Mouse (Mus musculus): ENCODE results near the gene Eif4enif1.
"Not testable (repeated sequence)": the region's sequence is repeated elsewhere in the genome, so short reads cannot be mapped to it uniquely, and the experiment has no call there.

Eif4enif1 gene

GRCm38 (mm10) chr11:3182707-3183106, 19.5 kb upstream of the Eif4enif1 start:
- not testable (repeated sequence) for DNase-seq

GRCm38 (mm10) chr11:3193363-3193762, 8.8 kb upstream of the Eif4enif1 start, which contains the start of gene Sfi1:
Sfi1 (minus strand) TSS chr11:3193463.
- no peak for DNase-seq

- DNase-seq, result not testable (repeated sequence)
Measured at GRCm38 (mm10) chr11:3200636-3201035, 1.6 kb upstream of the Eif4enif1 start.

- DNase-seq, result no peak
Measured at GRCm38 (mm10) chr11:3201326-3202230, 614 bp upstream of the Eif4enif1 start.

- peak; percentile 71 for DNase-seq
Measured at GRCm38 (mm10) chr11:3202781-3203441, 719 bp downstream of the Eif4enif1 start.

- no peak for DNase-seq
Measured at GRCm38 (mm10) chr11:3203771-3204170, 1.6 kb downstream of the Eif4enif1 start.

GRCm38 (mm10) chr11:3205207-3205606, 3.0 kb downstream of the Eif4enif1 start:
- no peak for DNase-seq

GRCm38 (mm10) chr11:3206783-3207182, 4.6 kb downstream of the Eif4enif1 start:
- no peak for DNase-seq

- no peak for DNase-seq
Measured at GRCm38 (mm10) chr11:3212526-3212925, 10.3 kb downstream of the Eif4enif1 start.

GRCm38 (mm10) chr11:3223105-3223504, 20.9 kb downstream of the Eif4enif1 start:
- DNase-seq, result no peak

- DNase-seq, result no peak
Measured at GRCm38 (mm10) chr11:3227113-3227512, 24.9 kb downstream of the Eif4enif1 start.

GRCm38 (mm10) chr11:3232248-3232647, 30.1 kb downstream of the Eif4enif1 start:
- no peak for DNase-seq

- DNase-seq, result no peak
Measured at GRCm38 (mm10) chr11:3233704-3234103, 31.5 kb downstream of the Eif4enif1 start.

GRCm38 (mm10) chr11:3235277-3235676, 33.1 kb downstream of the Eif4enif1 start:
- no peak for DNase-seq

- no peak for DNase-seq
Measured at GRCm38 (mm10) chr11:3242395-3242794, 40.2 kb downstream of the Eif4enif1 start.

GRCm38 (mm10) chr11:3243771-3244170, 41.6 kb downstream of the Eif4enif1 start:
- no peak for DNase-seq

- DNase-seq, result no peak
Measured at GRCm38 (mm10) chr11:3247387-3247786, 45.2 kb downstream of the Eif4enif1 start.

GRCm38 (mm10) chr11:3259537-3259936, 57.3 kb downstream of the Eif4enif1 start:
- no peak for DNase-seq

- DNase-seq, result no peak
Measured at GRCm38 (mm10) chr11:3265291-3266078, 63.3 kb downstream of the Eif4enif1 start.

GRCm38 (mm10) chr11:3266079-3266685, 64.0 kb downstream of the Eif4enif1 start, which contains the start of gene Drg1:
Drg1 (minus strand) TSS chr11:3266415.
- DNase-seq, result peak; percentile 92

GRCm38 (mm10) chr11:3267133-3267532, 64.9 kb downstream of the Eif4enif1 start:
- no peak for DNase-seq

- DNase-seq, result no peak
Measured at GRCm38 (mm10) chr11:3269241-3269640, 67.0 kb downstream of the Eif4enif1 start.

GRCm38 (mm10) chr11:3278351-3278750, 76.2 kb downstream of the Eif4enif1 start:
- DNase-seq, result no peak
